Mouse (Mus musculus): ENCODE results near the gene Faap20. TPM values are rescaled to one million over a fixed set of nuclear protein-coding genes. Genes with fewer than 3 reads are reported as not detected.
A peak's percentile ranks its signal among the peaks of the same experiment; 100 is the strongest.

Gene Faap20
- polyA plus RNA-seq, 1 experiment: 19.8 TPM

GRCm38 (mm10) chr4:155281652-155282051, 32.0 kb downstream of the Faap20 start:
- TF ChIP-seq POLR2A (IDR thresholded peaks at IDR 0.05; ENCODE audit: low read depth, low read length): no peak
- TF ChIP-seq CTCF (IDR thresholded peaks at IDR 0.05; ENCODE audit: borderline replicate concordance, insufficient read depth, low read length): no peak
- Histone ChIP-seq H3K27ac (ENCODE audit: insufficient read depth, low read length) (peak overlapping the region; percentile 90), H3K4me3 (ENCODE audit: insufficient read depth, low read length) (no peak overlapping the region), H3K4me1 (ENCODE audit: control insufficient read depth, insufficient read depth, low read length) (peaks cover 26% of the 10 kb centered on the region)

- peaks cover 26% of the 10 kb centered on the region for H3K4me1 ChIP-seq (ENCODE audit: control insufficient read depth, insufficient read depth, low read length)
- H3K27ac ChIP-seq (ENCODE audit: insufficient read depth, low read length): peak overlapping the region; percentile 90
- no peak for TF ChIP-seq CTCF (IDR thresholded peaks at IDR 0.05; ENCODE audit: borderline replicate concordance, insufficient read depth, low read length)
- no peak for TF ChIP-seq POLR2A (IDR thresholded peaks at IDR 0.05; ENCODE audit: low read depth, low read length)
- H3K4me3 ChIP-seq (ENCODE audit: insufficient read depth, low read length): no peak overlapping the region
Measured at GRCm38 (mm10) chr4:155282231-155282630, 32.6 kb downstream of the Faap20 start.

GRCm38 (mm10) chr4:155283001-155283503, 33.5 kb downstream of the Faap20 start:
- peak overlapping the region; percentile 90 for H3K27ac ChIP-seq (ENCODE audit: insufficient read depth, low read length)
- peaks cover 24% of the 10 kb centered on the region for H3K4me1 ChIP-seq (ENCODE audit: control insufficient read depth, insufficient read depth, low read length)
- H3K4me3 ChIP-seq (ENCODE audit: insufficient read depth, low read length): peak overlapping the region; percentile 27
- TF ChIP-seq CTCF (IDR thresholded peaks at IDR 0.05; ENCODE audit: borderline replicate concordance, insufficient read depth, low read length) (no peak), POLR2A (IDR thresholded peaks at IDR 0.05; ENCODE audit: low read depth, low read length) (no peak; the same call in 1 of the 2 replicates)

- no peak for TF ChIP-seq POLR2A (IDR thresholded peaks at IDR 0.05; ENCODE audit: low read depth, low read length)
- TF ChIP-seq CTCF (IDR thresholded peaks at IDR 0.05; ENCODE audit: borderline replicate concordance, insufficient read depth, low read length): no peak
- Histone ChIP-seq H3K4me3 (ENCODE audit: insufficient read depth, low read length) (peak overlapping the region; percentile 27), H3K4me1 (ENCODE audit: control insufficient read depth, insufficient read depth, low read length) (peaks cover 24% of the 10 kb centered on the region), H3K27ac (ENCODE audit: insufficient read depth, low read length) (peak overlapping the region; percentile 88)
Measured at GRCm38 (mm10) chr4:155283585-155283984, 34.0 kb downstream of the Faap20 start.

DNA sequence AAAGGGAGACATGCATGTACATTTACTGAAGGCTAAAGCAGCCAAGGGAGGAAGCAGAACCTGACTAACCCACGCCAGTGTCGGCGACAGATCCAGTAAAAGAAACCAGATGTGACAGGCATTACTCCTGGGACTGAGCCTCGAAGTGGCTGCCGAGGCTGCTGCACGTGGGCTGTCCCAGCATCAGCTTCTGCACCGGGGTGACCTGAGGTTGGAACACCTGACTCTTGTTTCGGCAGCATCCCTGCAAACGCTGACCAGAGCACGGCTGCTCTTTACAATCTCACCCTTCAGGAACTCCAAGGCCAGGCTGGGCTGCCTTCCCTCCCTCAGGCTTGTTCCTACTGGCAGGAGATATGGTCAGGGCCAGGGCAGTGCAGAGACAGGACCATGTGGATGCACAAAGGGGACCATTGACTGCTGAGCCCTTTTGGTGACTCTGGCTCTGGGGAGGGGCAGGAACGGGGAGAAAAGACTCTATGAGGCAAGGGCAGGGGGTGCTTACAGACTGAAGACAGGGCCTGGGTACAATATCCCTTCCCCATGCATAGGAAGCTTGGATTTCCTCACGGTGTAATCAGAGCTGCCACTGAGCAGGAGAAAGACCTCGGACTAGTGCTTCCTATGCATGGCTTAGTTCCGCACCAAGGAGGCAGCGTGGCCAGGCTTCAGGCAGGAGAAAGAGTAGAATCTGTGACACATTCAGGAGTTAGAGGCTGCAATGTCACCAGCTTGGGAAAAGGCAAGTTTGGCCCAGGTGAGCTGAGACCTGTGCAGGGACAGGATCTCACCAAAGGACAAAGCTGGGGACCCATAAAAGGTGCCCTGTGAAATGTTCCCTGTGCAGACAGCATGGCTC, 35.1 kb downstream of the Faap20 start:
- Histone ChIP-seq H3K4me3 (ENCODE audit: insufficient read depth, low read length) (no peak overlapping the region), H3K27ac (ENCODE audit: insufficient read depth, low read length) (no peak overlapping the region), H3K4me1 (ENCODE audit: control insufficient read depth, insufficient read depth, low read length) (peaks cover 24% of the 10 kb centered on the region)
- no peak for TF ChIP-seq CTCF (IDR thresholded peaks at IDR 0.05; ENCODE audit: borderline replicate concordance, insufficient read depth, low read length)
- no peak for TF ChIP-seq POLR2A (IDR thresholded peaks at IDR 0.05; ENCODE audit: low read depth, low read length)

- no peak overlapping the region for H3K4me3 ChIP-seq (ENCODE audit: insufficient read depth, low read length)
- TF ChIP-seq CTCF (IDR thresholded peaks at IDR 0.05; ENCODE audit: borderline replicate concordance, insufficient read depth, low read length) (no peak), POLR2A (IDR thresholded peaks at IDR 0.05; ENCODE audit: low read depth, low read length) (no peak)
- no peak overlapping the region for H3K27ac ChIP-seq (ENCODE audit: insufficient read depth, low read length)
- peaks cover 18% of the 10 kb centered on the region for H3K4me1 ChIP-seq (ENCODE audit: control insufficient read depth, insufficient read depth, low read length)
Measured at GRCm38 (mm10) chr4:155286090-155286489, 36.5 kb downstream of the Faap20 start.

GRCm38 (mm10) chr4:155287713-155288112, 38.1 kb downstream of the Faap20 start:
- Histone ChIP-seq H3K4me3 (ENCODE audit: insufficient read depth, low read length) (no peak overlapping the region), H3K27ac (ENCODE audit: insufficient read depth, low read length) (no peak overlapping the region), H3K4me1 (ENCODE audit: control insufficient read depth, insufficient read depth, low read length) (peaks cover 11% of the 10 kb centered on the region)
- no peak for TF ChIP-seq CTCF (IDR thresholded peaks at IDR 0.05; ENCODE audit: borderline replicate concordance, insufficient read depth, low read length)
- no peak for TF ChIP-seq POLR2A (IDR thresholded peaks at IDR 0.05; ENCODE audit: low read depth, low read length)

- H3K4me3 ChIP-seq (ENCODE audit: insufficient read depth, low read length): no peak overlapping the region
- H3K4me1 ChIP-seq (ENCODE audit: control insufficient read depth, insufficient read depth, low read length): peaks cover 8% of the 10 kb centered on the region
- H3K27ac ChIP-seq (ENCODE audit: insufficient read depth, low read length): no peak overlapping the region
- no peak for TF ChIP-seq POLR2A (IDR thresholded peaks at IDR 0.05; ENCODE audit: low read depth, low read length)
Measured at GRCm38 (mm10) chr4:155288586-155288985, 39.0 kb downstream of the Faap20 start.

DNA sequence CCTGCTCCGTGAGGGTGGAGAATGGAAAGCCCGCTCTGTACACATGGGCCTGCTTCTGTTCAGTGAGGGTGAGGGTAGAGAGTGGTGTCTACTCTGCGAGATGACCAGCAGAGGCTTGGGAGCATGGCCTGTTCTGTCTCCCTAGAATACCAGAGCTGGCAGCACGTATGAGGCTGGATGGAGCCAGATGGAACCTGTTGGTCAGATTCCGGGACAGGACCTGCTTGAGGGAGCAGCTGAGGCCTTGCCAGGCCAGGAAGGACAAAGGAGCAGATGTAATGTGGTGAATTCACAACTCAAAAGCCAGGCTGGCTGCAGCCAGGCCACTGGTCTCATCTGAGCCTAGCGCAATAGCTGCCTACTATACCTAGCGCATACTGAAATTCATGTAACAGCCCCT, 40.4 kb downstream of the Faap20 start:
- TF ChIP-seq POLR2A (IDR thresholded peaks at IDR 0.05; ENCODE audit: low read depth, low read length) (no peak), CTCF (IDR thresholded peaks at IDR 0.05; ENCODE audit: borderline replicate concordance, insufficient read depth, low read length) (no peak)
- Histone ChIP-seq H3K4me3 (ENCODE audit: insufficient read depth, low read length) (no peak overlapping the region), H3K27ac (ENCODE audit: insufficient read depth, low read length) (no peak overlapping the region), H3K4me1 (ENCODE audit: control insufficient read depth, insufficient read depth, low read length) (no peaks in the 10 kb centered on the region)

- H3K4me1 ChIP-seq (ENCODE audit: control insufficient read depth, insufficient read depth, low read length): no peaks in the 10 kb centered on the region
- H3K27ac ChIP-seq (ENCODE audit: insufficient read depth, low read length): no peak overlapping the region
- no peak overlapping the region for H3K4me3 ChIP-seq (ENCODE audit: insufficient read depth, low read length)
- no peak for TF ChIP-seq CTCF (IDR thresholded peaks at IDR 0.05; ENCODE audit: borderline replicate concordance, insufficient read depth, low read length)
- no peak for TF ChIP-seq POLR2A (IDR thresholded peaks at IDR 0.05; ENCODE audit: low read depth, low read length)
Measured at GRCm38 (mm10) chr4:155292863-155293262, 43.3 kb downstream of the Faap20 start.
